Mouse (Mus musculus): ENCODE data around the gene Scgb2b18.
"Not testable (repeated sequence)": the region's sequence is repeated elsewhere in the genome, so short reads cannot be mapped to it uniquely, and the experiment has no call there.

The Scgb2b18 gene

GRCm38 (mm10) chr7:33173764-33174163 is at the start of gene Scgb2b18:
TSS of gene Scgb2b18 (minus strand) at chr7:33173864.
- in situ Hi-C loops (cut with MboI, MseI) = not testable (repeated sequence)

- in situ Hi-C loops (cut with MboI, MseI) = not testable (repeated sequence)
Measured at GRCm38 (mm10) chr7:33185268-33185667, 11.6 kb upstream of the Scgb2b18 start, which contains the start of gene Scgb1b18. TSS of gene Scgb1b18 (plus strand) at chr7:33185568.

All from regulatory T cell (primary cell).